21 mouse cellular contexts compared by ENCODE assay signal in genomic region chr5:134577534-134577933, GRCm38 (mm10). TPM values are rescaled to one million over a fixed set of nuclear protein-coding genes. Genes with fewer than 3 reads are reported as not detected.
DNase-seq lines count a peak whose midpoint lies in the region; ATAC-seq and TF ChIP-seq lines count a peak whose summit lies in the region.
"Had no signal": no experiment of that assay in that cellular context is flagged by ENCODE, and none has a peak within 500 bp of the region (broad histone marks: within the 10 kb centered on the region; RNA-seq: fewer than 3 reads in every experiment).

No protein-coding gene starts in this region.

- H3K27ac ChIP-seq in lung, embryonic 14.5 days (ENCODE audit: low read depth) = no peak overlapping the region
- no peak overlapping the region for H3K27ac ChIP-seq in embryonic facial prominence, embryonic 10.5 days (replicated peaks)
- H3K27ac ChIP-seq in embryonic facial prominence, embryonic 15.5 days (replicated peaks) = peak overlapping the region; percentile 48
- H3K27ac ChIP-seq in limb, embryonic 15.5 days = peak overlapping the region; percentile 22; the same call in 1 of the 2 replicates
- H3K27ac ChIP-seq: forebrain, embryonic 10.5 days; heart, embryonic 15.5 days; hindbrain, embryonic 13.5 days; hindbrain, postnatal 0 days had no signal

- no peaks in the 10 kb centered on the region for H3K36me3 ChIP-seq in lung, embryonic 14.5 days (ENCODE audit: insufficient read depth)
- no peaks in the 10 kb centered on the region for H3K36me3 ChIP-seq in embryonic facial prominence, embryonic 10.5 days (replicated peaks)
- no peaks in the 10 kb centered on the region for H3K36me3 ChIP-seq in embryonic facial prominence, embryonic 15.5 days
- H3K36me3 ChIP-seq in limb, embryonic 15.5 days = no peaks in the 10 kb centered on the region
- H3K36me3 ChIP-seq: forebrain, embryonic 10.5 days; heart, embryonic 15.5 days; hindbrain, embryonic 13.5 days had no signal

- WGBS in lung, embryonic 14.5 days = 73% methylated on average over 7 of the region's 7 CpGs
- WGBS in embryonic facial prominence, embryonic 10.5 days = 85% methylated on average over 7 of the region's 7 CpGs
- WGBS in embryonic facial prominence, embryonic 15.5 days = 53% methylated on average over 7 of the region's 7 CpGs
- 66% methylated on average over 7 of the region's 7 CpGs for WGBS in limb, embryonic 15.5 days

- H3K4me2 ChIP-seq in lung, embryonic 14.5 days = no peak overlapping the region
- no peak overlapping the region for H3K4me2 ChIP-seq in embryonic facial prominence, embryonic 15.5 days (replicated peaks)
- H3K4me2 ChIP-seq in limb, embryonic 15.5 days = no peak overlapping the region
- H3K4me2 ChIP-seq: heart, embryonic 11.5 days; heart, embryonic 15.5 days; hindbrain, embryonic 13.5 days had no signal

- peak; percentile 20 for DNase-seq in lung, embryonic 14.5 days
- no peak for DNase-seq in lung, adult 18-20 months
- DNase-seq in embryonic facial prominence, embryonic 10.5 days (ENCODE audit: low spot score) = peak; percentile 25
- DNase-seq in left cerebral cortex, adult 9 months (ENCODE audit: low spot score in 2 of 2) = no peak
- no peak for DNase-seq in layer of hippocampus, adult 9-11 months
- DNase-seq in cerebellum, adult 11 months = no peak
- DNase-seq: adrenal gland, postnatal 10 days; cerebellum, adult 11-12 months; cerebellum, adult 9-10 months; cerebellum, postnatal 25 days; gastrocnemius, postnatal 36 days; heart, adult 18-20 months; heart, postnatal 14 days had no signal

- no peak overlapping the region for H3K9ac ChIP-seq in lung, embryonic 14.5 days
- no peak overlapping the region for H3K9ac ChIP-seq in embryonic facial prominence, embryonic 15.5 days
- no peak overlapping the region for H3K9ac ChIP-seq in limb, embryonic 15.5 days
- H3K9ac ChIP-seq: heart, embryonic 15.5 days; hindbrain, embryonic 13.5 days had no signal

- no peaks in the 10 kb centered on the region for H3K27me3 ChIP-seq in lung, embryonic 14.5 days (ENCODE audit: insufficient read depth, low read length)
- H3K27me3 ChIP-seq in embryonic facial prominence, embryonic 10.5 days (replicated peaks; ENCODE audit: low read depth, poor library complexity, severe bottlenecking) = peaks cover 4% of the 10 kb centered on the region
- no peaks in the 10 kb centered on the region for H3K27me3 ChIP-seq in embryonic facial prominence, embryonic 15.5 days
- H3K27me3 ChIP-seq in limb, embryonic 15.5 days = no peaks in the 10 kb centered on the region
- H3K27me3 ChIP-seq: heart, embryonic 15.5 days; hindbrain, embryonic 13.5 days had no signal

- H3K9me3 ChIP-seq in lung, embryonic 14.5 days (ENCODE audit: low read depth, low read length) = no peaks in the 10 kb centered on the region
- no peaks in the 10 kb centered on the region for H3K9me3 ChIP-seq in embryonic facial prominence, embryonic 10.5 days
- no peaks in the 10 kb centered on the region for H3K9me3 ChIP-seq in embryonic facial prominence, embryonic 15.5 days (replicated peaks)
- no peaks in the 10 kb centered on the region for H3K9me3 ChIP-seq in limb, embryonic 15.5 days
- H3K9me3 ChIP-seq: forebrain, embryonic 10.5 days; heart, embryonic 15.5 days; hindbrain, embryonic 13.5 days had no signal

- TF ChIP-seq CTCF in lung, embryonic 14.5 days (IDR thresholded peaks at IDR 0.05; ENCODE audit: low read depth) = no peak

- ATAC-seq in lung, embryonic 14.5 days (ENCODE audit: insufficient read depth) = no peak
- ATAC-seq in embryonic facial prominence, embryonic 15.5 days (ENCODE audit: insufficient number of reproducible peaks, low FRiP score, low TSS enrichment, low read depth) = 0 out of 2 replicates have a peak, but pooled peaks have one; percentile 39
- 0 out of 2 replicates have a peak, but pooled peaks have one; percentile 36 for ATAC-seq in limb, embryonic 15.5 days (ENCODE audit: insufficient number of reproducible peaks, low FRiP score, low TSS enrichment, low read depth)
- ATAC-seq: forebrain, embryonic 14.5 days; hindbrain, postnatal 0 days had no signal

- no peaks in the 10 kb centered on the region for H3K4me1 ChIP-seq in lung, embryonic 14.5 days (ENCODE audit: insufficient read depth)
- peaks cover 7% of the 10 kb centered on the region for H3K4me1 ChIP-seq in embryonic facial prominence, embryonic 10.5 days
- peaks cover 7% of the 10 kb centered on the region for H3K4me1 ChIP-seq in embryonic facial prominence, embryonic 15.5 days
- peaks cover 3% of the 10 kb centered on the region for H3K4me1 ChIP-seq in limb, embryonic 15.5 days

- H3K4me3 ChIP-seq in lung, embryonic 14.5 days (ENCODE audit: low read depth, low read length) = no peak overlapping the region
- H3K4me3 ChIP-seq in embryonic facial prominence, embryonic 10.5 days = no peak overlapping the region
- H3K4me3 ChIP-seq in embryonic facial prominence, embryonic 15.5 days (replicated peaks) = no peak overlapping the region
- no peak overlapping the region for H3K4me3 ChIP-seq in limb, embryonic 15.5 days
- H3K4me3 ChIP-seq: forebrain, embryonic 10.5 days; heart, embryonic 15.5 days; hindbrain, embryonic 13.5 days had no signal

RNA-seq across cellular contexts. Expression of gene Rfc2, which starts 3.6 kb away (rescaled TPM):
- 324 and 338 TPM in 2 replicates for polyA plus RNA-seq in lung, embryonic 14.5 days (2014; fragmentation: Nextera tagmentation; extraction: Ambion mirVana)
- 414 and 415 TPM in 2 replicates for polyA plus RNA-seq in embryonic facial prominence, embryonic 10.5 days (2016; fragmentation: Nextera tagmentation; extraction: Ambion mirVana)
- 234 and 238 TPM in 2 replicates for polyA plus RNA-seq in embryonic facial prominence, embryonic 15.5 days (2015; fragmentation: Nextera tagmentation; extraction: Ambion mirVana)
- 226 and 241 TPM in 2 replicates for polyA plus RNA-seq in limb, embryonic 15.5 days (2015; fragmentation: Nextera tagmentation; extraction: Ambion mirVana)

RNA-seq across cellular contexts. Expression of gene Syna, which starts 17.6 kb away (rescaled TPM):
- polyA plus RNA-seq in lung, embryonic 14.5 days (2014; fragmentation: Nextera tagmentation; extraction: Ambion mirVana) = not detected in 2 replicates
- 0.10 TPM in 1 of 2 replicates, not detected in the other for polyA plus RNA-seq in embryonic facial prominence, embryonic 10.5 days (2016; fragmentation: Nextera tagmentation; extraction: Ambion mirVana)
- 0.26 and 0.41 TPM in 2 replicates for polyA plus RNA-seq in embryonic facial prominence, embryonic 15.5 days (2015; fragmentation: Nextera tagmentation; extraction: Ambion mirVana)
- polyA plus RNA-seq in limb, embryonic 15.5 days (2015; fragmentation: Nextera tagmentation; extraction: Ambion mirVana) = 0.09 and 0.17 TPM in 2 replicates
- polyA plus RNA-seq: forebrain, embryonic 10.5 days; heart, embryonic 11.5 days had no signal

RNA-seq across cellular contexts. Expression of gene Clip2, which starts 25.3 kb away (rescaled TPM):
- 5.8 and 6.6 TPM in 2 replicates for polyA plus RNA-seq in lung, embryonic 14.5 days (2014; fragmentation: Nextera tagmentation; extraction: Ambion mirVana)
- polyA plus RNA-seq in embryonic facial prominence, embryonic 10.5 days (2016; fragmentation: Nextera tagmentation; extraction: Ambion mirVana) = 5.8 and 6.8 TPM in 2 replicates
- polyA plus RNA-seq in embryonic facial prominence, embryonic 15.5 days (2015; fragmentation: Nextera tagmentation; extraction: Ambion mirVana) = 4.3 and 4.4 TPM in 2 replicates
- polyA plus RNA-seq in limb, embryonic 15.5 days (2015; fragmentation: Nextera tagmentation; extraction: Ambion mirVana) = 3.3 and 3.9 TPM in 2 replicates

RNA-seq across cellular contexts. Expression of gene Lat2, which starts 37.3 kb away (rescaled TPM):
- 2.1 and 2.9 TPM in 2 replicates for polyA plus RNA-seq in lung, embryonic 14.5 days (2014; fragmentation: Nextera tagmentation; extraction: Ambion mirVana)
- polyA plus RNA-seq in embryonic facial prominence, embryonic 10.5 days (2016; fragmentation: Nextera tagmentation; extraction: Ambion mirVana) = 3.4 and 3.7 TPM in 2 replicates
- polyA plus RNA-seq in embryonic facial prominence, embryonic 15.5 days (2015; fragmentation: Nextera tagmentation; extraction: Ambion mirVana) = 4.6 and 6.7 TPM in 2 replicates
- 7.9 and 8.8 TPM in 2 replicates for polyA plus RNA-seq in limb, embryonic 15.5 days (2015; fragmentation: Nextera tagmentation; extraction: Ambion mirVana)

Comparison
In these comparisons a context has a peak if more than half of its experiments do, and no peak if none do; other contexts are left out.
1. DNase-seq: peak in lung, embryonic 14.5 days (single experiment) and embryonic facial prominence, embryonic 10.5 days (single experiment); none in lung, adult 18-20 months (0 of 2), left cerebral cortex, adult 9 months (0 of 2), layer of hippocampus, adult 9-11 months (single experiment) and cerebellum, adult 11 months (single experiment).
2. H3K27ac ChIP-seq: peak in embryonic facial prominence, embryonic 15.5 days (single experiment) and limb, embryonic 15.5 days (single experiment); none in lung, embryonic 14.5 days (single experiment) and embryonic facial prominence, embryonic 10.5 days (single experiment).